Mouse (Mus musculus) heart, adult 2 months (tissue): ENCODE data around the gene BC067074. TPM values are rescaled to one million over a fixed set of nuclear protein-coding genes. Genes with fewer than 3 reads are reported as not detected.
A peak's percentile ranks its signal among the peaks of the same experiment; 100 is the strongest.

Experiments
- DNase-seq, 2 experiments: peaks; one replicate each; pipeline ENCODE4 v3.0.0; 2021
- H3K27ac ChIP-seq: fragments of 200-600 bp; 2 replicates; pipeline ENCODE4 v1.8.1; 2022
- H3K27me3 ChIP-seq: fragments of 200-500 bp; 2 replicates; pipeline ENCODE4 v1.6.1; 2012; ENCODE audit warnings: mild to moderate bottlenecking, low read length, inconsistent platforms, mixed read lengths; ENCODE audit not compliant: control insufficient read depth, insufficient read depth
- H3K36me3 ChIP-seq: fragments of 200-500 bp; 2 replicates; pipeline ENCODE4 v1.6.1; 2012; ENCODE audit warnings: low read length, inconsistent platforms; ENCODE audit not compliant: control insufficient read depth, insufficient read depth
- H3K4me1 ChIP-seq: fragments of 200-500 bp; 2 replicates; pipeline ENCODE4 v1.6.1; 2011; ENCODE audit warnings: low read length; ENCODE audit not compliant: control insufficient read depth, insufficient read depth
- H3K4me3 ChIP-seq: fragments of 200-600 bp; 2 replicates; pipeline ENCODE4 v1.8.1; 2022
- H3K79me2 ChIP-seq: fragments of 200-500 bp; replicated peaks from 2 replicates; pipeline ENCODE4 v1.6.1; 2012; ENCODE audit warnings: mild to moderate bottlenecking, inconsistent platforms, low read length, moderate library complexity, mixed read lengths; ENCODE audit not compliant: control insufficient read depth, insufficient read depth
- H3K9ac ChIP-seq: fragments of 200-500 bp; 2 replicates; pipeline ENCODE4 v1.6.1; 2012; ENCODE audit warnings: low read depth, mild to moderate bottlenecking, control low read depth, inconsistent platforms, low read length, mixed read lengths
- CTCF ChIP-seq: fragments of 200-600 bp; IDR thresholded peaks from 2 replicates; pipeline ENCODE4 v1.8.1; 2022; ENCODE audit warnings: antibody characterized with exemption, mild to moderate bottlenecking, moderate library complexity
- EP300 ChIP-seq: fragments of 200-500 bp; IDR thresholded peaks from 2 replicates; pipeline ENCODE4 v1.6.1; 2011; ENCODE audit warnings: low read depth, low read length, control low read depth; ENCODE audit not compliant: insufficient read depth
- POLR2A ChIP-seq: fragments of 200-500 bp; IDR thresholded peaks from 2 replicates; pipeline ENCODE4 v1.6.1; 2011; ENCODE audit warnings: mild to moderate bottlenecking, low read depth, low read length, control low read depth; ENCODE audit not compliant: insufficient read depth
- WGBS: fragments of 180-500 bp; shearing (Covaris S2); methylation state at CpG from one replicate; pipeline ENCODE4 v1.1.7; 2018; 5-methylcytosine and 5-hydroxymethylcytosine counted together
- intact Hi-C: fragments of 180-260 bp; cut with DNase I; formaldehyde crosslinking; loops from one replicate; pipeline ENCODE4 v1.15.1; 2025
- polyA plus RNA-seq: library from polyadenylated mRNA; depleted of rRNA; stranded (reverse); fragments of >200 nt; gene quantifications from 2 replicates; pipeline ENCODE4 v1.2.3, GENCODE M21; 2012
- total RNA-seq, 2 experiments: library from RNA; stranded (reverse); gene quantifications; 2 replicates each; pipeline ENCODE4 v1.2.3; 2021

BC067074 gene
- total and polyA plus RNA-seq, 3 experiments: 1.4 to 2.3 (median 2.0) TPM

- intact Hi-C loops: no loop called here
- H3K4me1 ChIP-seq: no peaks in the 10 kb centered on the region; the same call in 1 of the 2 replicates
- no peak overlapping the region for H3K9ac ChIP-seq
- DNase-seq: no peak
- 58% methylated on average over 3 of the region's 3 CpGs for WGBS
- no peak for TF ChIP-seq POLR2A
- TF ChIP-seq EP300: no peak
- TF ChIP-seq CTCF: no peak
- H3K27ac ChIP-seq: no peak overlapping the region
- no peaks in the 10 kb centered on the region for H3K27me3 ChIP-seq
- no peaks in the 10 kb centered on the region for H3K36me3 ChIP-seq
- no peaks in the 10 kb centered on the region for H3K79me2 ChIP-seq
- H3K4me3 ChIP-seq: no peak overlapping the region
Observed at GRCm38 (mm10) chr13:113325678-113326077, 32.7 kb downstream of the BC067074 start.

- DNase-seq: no peak
- TF ChIP-seq POLR2A (no peak), EP300 (no peak), CTCF (no peak)
- Histone ChIP-seq H3K4me1 (peaks cover 3% of the 10 kb centered on the region; the same call in 1 of the 2 replicates), H3K27ac (no peak overlapping the region), H3K4me3 (no peak overlapping the region), H3K9ac (no peak overlapping the region), H3K27me3 (no peaks in the 10 kb centered on the region), H3K79me2 (no peaks in the 10 kb centered on the region), H3K36me3 (no peaks in the 10 kb centered on the region)
- intact Hi-C loops: no loop called here
- WGBS: 55% methylated on average over 7 of the region's 7 CpGs
Observed at GRCm38 (mm10) chr13:113332256-113332655, 39.3 kb downstream of the BC067074 start.

GRCm38 (mm10) chr13:113333374-113333773 lies 40.4 kb downstream of the BC067074 start:
- DNase-seq: peak in 1 of 2 experiments; percentile 19
- TF ChIP-seq CTCF: no peak
- TF ChIP-seq POLR2A: no peak
- no peak for TF ChIP-seq EP300
- H3K4me3 ChIP-seq: no peak overlapping the region
- H3K9ac ChIP-seq: no peak overlapping the region
- peaks cover 3% of the 10 kb centered on the region; the same call in 1 of the 2 replicates for H3K4me1 ChIP-seq
- H3K27me3 ChIP-seq: no peaks in the 10 kb centered on the region
- H3K36me3 ChIP-seq: no peaks in the 10 kb centered on the region
- no peak overlapping the region for H3K27ac ChIP-seq
- WGBS: 67% methylated on average over 6 of the region's 6 CpGs
- no peaks in the 10 kb centered on the region for H3K79me2 ChIP-seq
- intact Hi-C loops: no loop called here

- Histone ChIP-seq H3K4me3 (no peak overlapping the region), H3K79me2 (no peaks in the 10 kb centered on the region), H3K36me3 (no peaks in the 10 kb centered on the region), H3K4me1 (peaks cover 3% of the 10 kb centered on the region; the same call in 1 of the 2 replicates), H3K27ac (no peak overlapping the region), H3K9ac (no peak overlapping the region), H3K27me3 (no peaks in the 10 kb centered on the region)
- intact Hi-C loops: no loop called here
- no peak for TF ChIP-seq CTCF
- no peak for TF ChIP-seq EP300
- TF ChIP-seq POLR2A: no peak
- no peak for DNase-seq
- WGBS: 76% methylated on average over 5 of the region's 5 CpGs
Observed at GRCm38 (mm10) chr13:113333931-113334330, 41.0 kb downstream of the BC067074 start.

- H3K79me2 ChIP-seq: no peaks in the 10 kb centered on the region
- H3K4me1 ChIP-seq: peaks cover 3% of the 10 kb centered on the region; the same call in 1 of the 2 replicates
- H3K9ac ChIP-seq: no peak overlapping the region
- TF ChIP-seq EP300: no peak
- TF ChIP-seq CTCF: no peak
- TF ChIP-seq POLR2A: no peak
- no peak for DNase-seq
- no peak overlapping the region for H3K27ac ChIP-seq
- H3K36me3 ChIP-seq: no peaks in the 10 kb centered on the region
- intact Hi-C loops: loop anchor here (5.0 kb wide), 2 partner anchors 93 to 333 kb away; no protein-coding TSS in a partner anchor
- WGBS: 63% methylated on average over 4 of the region's 4 CpGs
- H3K27me3 ChIP-seq: no peaks in the 10 kb centered on the region
- no peak overlapping the region for H3K4me3 ChIP-seq
Observed at GRCm38 (mm10) chr13:113334773-113335172, 41.8 kb downstream of the BC067074 start.

- H3K27me3 ChIP-seq: no peaks in the 10 kb centered on the region
- H3K36me3 ChIP-seq: no peaks in the 10 kb centered on the region
- H3K4me3 ChIP-seq: no peak overlapping the region
- H3K27ac ChIP-seq: no peak overlapping the region
- peak; percentile 79 for TF ChIP-seq CTCF
- TF ChIP-seq POLR2A: no peak
- no peak for TF ChIP-seq EP300
- H3K79me2 ChIP-seq: no peaks in the 10 kb centered on the region
- H3K9ac ChIP-seq: no peak overlapping the region
- intact Hi-C loops: loop anchor here (1.0 to 5.0 kb wide), 3 partner anchors 90 to 330 kb away; partner anchors contain the start of gene Snx18
- DNase-seq: peak; percentile 49 to 71
- peaks cover 3% of the 10 kb centered on the region; the same call in 1 of the 2 replicates for H3K4me1 ChIP-seq
- 57% methylated on average over 6 of the region's 6 CpGs for WGBS
Observed at GRCm38 (mm10) chr13:113337223-113337858, 44.4 kb downstream of the BC067074 start.
